Mouse (Mus musculus) gastrocnemius, adult 2 months (tissue): ENCODE data around the gene Gm45234. TPM values are rescaled to one million over a fixed set of nuclear protein-coding genes. Genes with fewer than 3 reads are reported as not detected.
A peak's percentile ranks its signal among the peaks of the same experiment; 100 is the strongest.

Experiments used
- DNase-seq: peaks from one replicate; pipeline ENCODE4 v3.0.0; 2022
- H3K27ac ChIP-seq: fragments of 200-600 bp; 2 replicates; pipeline ENCODE4 v1.8.1; 2022; ENCODE audit warnings: mild to moderate bottlenecking
- H3K4me3 ChIP-seq: fragments of 200-600 bp; 2 replicates; pipeline ENCODE4 v1.8.1; 2022; ENCODE audit warnings: mild to moderate bottlenecking, moderate library complexity
- CTCF ChIP-seq: fragments of 200-600 bp; IDR thresholded peaks from 2 replicates; pipeline ENCODE4 v1.8.1; 2022; ENCODE audit warnings: antibody characterized with exemption, mild to moderate bottlenecking, moderate library complexity
- intact Hi-C: fragments of 180-260 bp; cut with DNase I; formaldehyde crosslinking; loops from one replicate; pipeline ENCODE4 v1.15.1; 2025
- total RNA-seq, 2 experiments: library from RNA; stranded (reverse); gene quantifications; 2 replicates each; pipeline ENCODE4 v1.2.3; 2021

Gm45234 gene
- total RNA-seq, 2 experiments from 2014 or later, result not detected

DNA sequence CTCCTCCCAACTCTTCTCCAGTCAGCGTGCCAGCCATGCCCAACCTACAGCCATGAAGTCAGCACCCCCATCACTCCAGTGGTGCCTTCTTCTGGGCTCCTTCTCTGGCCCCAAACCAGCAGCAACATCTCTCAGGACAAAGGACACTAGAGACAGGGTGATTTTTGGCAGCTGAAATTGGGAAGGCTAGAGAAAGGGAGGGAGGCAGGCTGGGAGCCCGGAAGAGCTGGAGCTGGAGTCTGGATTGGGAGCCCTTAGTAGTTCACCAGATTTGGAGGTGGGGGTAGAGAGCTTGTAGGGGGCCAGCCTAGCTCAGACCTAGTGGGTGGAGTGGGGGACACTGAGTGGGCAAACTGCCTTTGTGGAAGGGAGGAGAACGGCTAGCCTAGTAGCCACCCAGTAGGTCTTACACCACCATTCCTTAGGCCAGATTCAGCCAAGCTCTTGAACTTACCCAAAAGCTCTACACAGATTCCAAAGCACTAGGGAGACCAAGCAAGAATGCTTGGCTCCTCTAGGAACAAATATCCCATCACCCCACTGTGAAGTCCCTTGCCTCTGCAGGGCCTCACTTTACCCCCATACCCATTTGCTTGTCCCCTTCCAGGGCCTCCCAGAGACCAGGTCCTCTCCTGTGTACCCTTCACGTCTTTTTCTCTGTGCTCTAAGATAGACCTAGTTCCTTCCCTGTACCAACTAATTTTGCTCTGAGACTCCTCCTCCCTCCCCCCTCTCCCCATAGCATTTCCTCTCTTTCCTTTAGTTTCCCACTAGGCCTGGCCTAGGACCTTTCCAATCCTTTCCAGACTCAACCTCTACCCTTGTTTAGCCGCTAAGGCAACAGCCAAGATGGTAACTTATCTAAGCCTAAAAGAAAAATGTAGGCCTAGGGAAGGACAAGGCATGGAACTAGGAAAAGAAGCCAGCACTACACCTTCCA lies 2.4 kb upstream of the Gm45234 start:
- intact Hi-C loops, result loop anchor here (2.0 to 5.0 kb wide), 4 partner anchors 45 to 159 kb away; partner anchors contain the start of genes Emg1, Lpcat3, Phb2 and Spsb2
- DNase-seq, result peak; percentile 54
- H3K27ac ChIP-seq, result peak overlapping the region; percentile 89

GRCm38 (mm10) chr6:124757351-124757880 lies 1.6 kb upstream of the Gm45234 start:
- DNase-seq, result no peak
- intact Hi-C loops, result loop anchor here (5.0 kb wide), 2 partner anchors 50 to 160 kb away; partner anchors contain the start of gene Spsb2
- peak overlapping the region; percentile 89 for H3K27ac ChIP-seq
- no peak for TF ChIP-seq CTCF
- peak overlapping the region; percentile 88 for H3K4me3 ChIP-seq

More for the DNA sequence above, 2.4 kb upstream of the Gm45234 start:
- peak overlapping the region; percentile 88 for H3K4me3 ChIP-seq
- TF ChIP-seq CTCF, result no peak

GRCm38 (mm10) chr6:124756652-124757350 lies 980 bp upstream of the Gm45234 start:
- peak overlapping the region; percentile 88 for H3K4me3 ChIP-seq
- H3K27ac ChIP-seq, result peak overlapping the region; percentile 89
- peak; percentile 91 for DNase-seq
- intact Hi-C loops, result loop anchor here (5.0 kb wide), 2 partner anchors 50 to 160 kb away; partner anchors contain the start of gene Spsb2
- TF ChIP-seq CTCF, result no peak

- peak overlapping the region; percentile 88 for H3K4me3 ChIP-seq
- intact Hi-C loops, result loop anchor here (5.0 kb wide), 2 partner anchors 52 to 162 kb away; partner anchors contain the start of gene Spsb2
- TF ChIP-seq CTCF, result no peak
- DNase-seq, result no peak
- peak overlapping the region; percentile 89 for H3K27ac ChIP-seq
Observed at GRCm38 (mm10) chr6:124755306-124755705, 515 bp downstream of the Gm45234 start.

DNA sequence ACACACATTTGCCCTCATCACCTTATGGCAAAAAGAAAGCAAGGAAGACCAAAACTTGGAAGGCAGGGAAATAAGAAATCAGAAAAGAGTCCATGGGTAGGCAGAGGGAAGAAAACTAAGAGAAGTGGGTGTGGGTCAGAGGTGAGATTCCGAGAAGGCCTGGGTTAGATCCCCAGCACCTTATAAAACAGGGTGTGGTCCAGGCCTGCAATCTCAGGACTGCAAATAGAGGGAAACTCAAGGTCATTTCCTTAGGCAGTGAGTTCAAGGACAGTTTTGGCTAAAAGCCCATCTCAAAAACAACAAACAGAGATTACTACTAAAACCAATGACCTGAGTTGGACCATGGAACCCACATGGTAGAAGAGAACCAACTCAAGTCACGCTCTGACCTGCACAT lies 2.0 kb downstream of the Gm45234 start:
- no peak overlapping the region for H3K4me3 ChIP-seq

DNA sequence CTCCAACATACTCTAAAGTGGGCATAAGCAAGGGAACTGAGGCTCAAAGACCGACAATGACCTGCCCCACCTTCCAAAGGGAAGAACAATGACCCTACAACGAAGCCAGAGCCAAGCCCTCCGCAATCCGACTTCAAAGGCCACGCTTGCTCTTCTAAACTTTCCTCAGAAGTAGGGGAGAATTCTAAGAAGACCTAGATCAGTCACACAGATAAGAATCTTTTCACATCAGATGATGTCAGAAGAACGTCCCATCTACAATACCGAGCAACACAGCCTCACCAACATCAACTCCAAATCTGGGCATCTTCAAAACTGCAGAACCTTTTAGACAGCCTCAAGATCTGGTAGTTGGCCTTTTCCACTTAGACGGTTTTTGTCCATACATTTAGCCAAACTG lies 5.4 kb downstream of the Gm45234 start:
- intact Hi-C loops, result no loop called here
- no peak overlapping the region for H3K27ac ChIP-seq
- no peak for TF ChIP-seq CTCF
- DNase-seq, result no peak
- no peak overlapping the region for H3K4me3 ChIP-seq

More for the DNA sequence above, 2.0 kb downstream of the Gm45234 start:
- no peak for TF ChIP-seq CTCF
- no peak overlapping the region for H3K27ac ChIP-seq
- intact Hi-C loops, result no loop called here
- no peak for DNase-seq

- no peak for TF ChIP-seq CTCF
- H3K27ac ChIP-seq, result peak overlapping the region; percentile 98; the same call in 1 of the 2 replicates
- DNase-seq, result peak; percentile 36
- intact Hi-C loops, result loop anchor here (10.0 kb wide), 1 partner anchor 332 kb away; the partner anchor contains the start of gene Pex5
- peak overlapping the region; percentile 86 for H3K4me3 ChIP-seq
Observed at GRCm38 (mm10) chr6:124746654-124747632, 8.9 kb downstream of the Gm45234 start.

DNA sequence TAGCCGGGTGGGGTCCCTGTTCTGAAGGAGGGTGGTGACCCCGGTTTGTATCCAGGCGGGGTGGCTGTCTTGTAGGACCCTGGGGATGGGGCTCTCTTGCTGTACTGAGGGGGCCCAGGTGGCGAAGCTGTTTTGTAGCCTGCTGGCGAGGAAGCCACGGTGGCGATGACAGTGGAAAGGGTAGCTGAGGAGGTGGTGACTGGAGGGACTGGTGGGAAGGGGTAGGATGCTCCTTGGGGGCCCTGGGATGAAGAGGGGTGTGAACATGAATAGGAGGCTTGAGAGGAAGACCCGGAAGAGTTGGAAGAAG lies 9.6 kb downstream of the Gm45234 start:
- no peak for TF ChIP-seq CTCF
- peak overlapping the region; percentile 98 for H3K27ac ChIP-seq
- H3K4me3 ChIP-seq, result peak overlapping the region; percentile 86
- intact Hi-C loops, result loop anchor here (10.0 kb wide), 1 partner anchor 331 kb away; the partner anchor contains the start of gene Pex5
- DNase-seq, result no peak

DNA sequence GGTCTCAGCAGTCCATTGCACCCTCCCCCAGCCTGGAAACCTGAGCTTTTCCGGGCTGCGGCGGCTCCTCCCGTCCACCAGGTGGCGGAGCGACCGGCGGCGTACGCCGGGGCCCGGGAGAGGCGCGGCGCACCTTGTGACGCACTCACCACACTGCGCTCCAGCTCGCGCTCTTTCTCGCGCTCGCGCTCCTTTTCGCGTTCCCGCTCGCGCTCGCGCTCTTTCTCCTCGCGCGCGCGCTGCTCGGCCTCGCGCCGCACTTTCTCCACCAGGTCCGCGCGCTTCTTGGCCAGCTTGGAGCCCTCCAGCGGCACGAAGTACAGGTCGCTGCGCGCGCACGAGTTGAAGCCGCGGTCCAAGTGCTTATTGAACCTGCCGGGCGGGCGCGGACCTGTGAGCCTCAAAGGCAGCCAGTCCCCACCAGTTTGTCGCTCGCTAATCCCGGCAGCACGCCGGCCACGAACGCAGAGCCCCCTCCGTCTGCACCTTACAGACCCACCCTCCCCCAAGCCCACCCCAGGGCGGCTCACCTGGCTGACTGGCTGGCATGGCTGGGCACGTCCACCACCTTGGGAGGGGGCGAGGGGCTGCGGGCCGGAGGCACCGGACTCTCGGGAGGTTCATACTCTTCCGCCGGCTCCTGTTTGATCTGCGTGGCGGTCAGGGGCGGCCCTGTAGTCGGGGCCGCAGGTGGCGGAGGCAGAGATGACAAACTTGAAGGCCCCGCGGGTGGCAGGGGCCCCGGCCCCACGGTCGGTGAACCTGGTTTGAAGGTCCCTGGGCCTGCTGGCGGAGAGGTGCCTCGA lies 10.1 kb downstream of the Gm45234 start:
- peak; percentile 98 for TF ChIP-seq CTCF
- peak; percentile 97 for DNase-seq
- intact Hi-C loops, result loop anchor here (10.0 kb wide), 1 partner anchor 331 kb away; the partner anchor contains the start of gene Pex5
- Histone ChIP-seq H3K4me3 (peak overlapping the region; percentile 86), H3K27ac (peak overlapping the region; percentile 98)

DNA sequence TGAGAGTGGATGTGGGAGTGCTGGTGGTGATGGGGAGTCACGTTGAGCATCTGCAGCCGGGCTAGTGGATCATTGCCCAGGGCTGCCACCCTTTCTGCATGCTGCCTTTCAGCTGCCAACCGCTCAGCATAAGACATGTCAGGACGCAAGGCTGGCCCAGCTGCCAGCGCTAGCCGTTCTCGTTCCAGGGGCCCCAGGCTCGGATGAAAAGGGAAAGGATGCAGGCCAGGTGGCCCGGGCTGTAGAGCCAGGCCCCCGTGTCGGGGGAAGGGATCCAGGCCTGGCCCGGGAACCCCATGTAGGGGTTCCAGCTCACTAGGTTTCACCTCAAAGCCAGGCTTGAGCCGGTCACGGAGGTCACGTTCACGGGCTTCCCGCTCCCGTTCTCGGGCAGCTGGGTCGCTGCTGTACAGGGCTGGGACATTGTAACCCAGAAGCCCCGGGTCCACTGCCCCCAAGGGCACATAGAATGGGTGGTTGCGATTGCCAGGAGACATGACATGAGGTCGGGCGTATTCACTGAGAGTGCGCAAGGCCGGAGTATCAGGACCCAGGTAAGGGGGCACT lies 11.0 kb downstream of the Gm45234 start:
- Histone ChIP-seq H3K4me3 (peak overlapping the region; percentile 86), H3K27ac (peak overlapping the region; percentile 98)
- intact Hi-C loops, result loop anchor here (1.0 to 10.0 kb wide), 3 partner anchors 33 to 330 kb away; partner anchors contain the start of genes Emg1, Lpcat3, Pex5 and Phb2
- TF ChIP-seq CTCF, result no peak
- DNase-seq, result peak; percentile 52
